ENCODE assay signal across 14 mouse cellular contexts in genomic region chr1:180952808-180953207, GRCm38 (mm10). TPM values are rescaled to one million over a fixed set of nuclear protein-coding genes. Genes with fewer than 3 reads are reported as not detected.
"Had no signal": no experiment of that assay in that cellular context is flagged by ENCODE, and none has a peak within 500 bp of the region (broad histone marks: within the 10 kb centered on the region; RNA-seq: fewer than 3 reads in every experiment).

No protein-coding gene starts in this region.

- H3K4me1 ChIP-seq: midbrain, embryonic 10.5 days; neural tube, embryonic 12.5 days had no signal

- H3K9ac ChIP-seq: limb, embryonic 13.5 days; neural tube, embryonic 12.5 days had no signal

- H3K9me3 ChIP-seq: limb, embryonic 13.5 days; midbrain, embryonic 10.5 days; neural tube, embryonic 12.5 days had no signal

- ATAC-seq: hindbrain, embryonic 16.5 days; inflammation-experienced regulatory T-cells, adult 6 months had no signal

- H3K36me3 ChIP-seq: midbrain, embryonic 10.5 days; neural tube, embryonic 12.5 days had no signal

- H3K4me3 ChIP-seq: limb, embryonic 13.5 days; midbrain, embryonic 10.5 days; myocyte; neural tube, embryonic 12.5 days had no signal

- H3K27me3 ChIP-seq: limb, embryonic 13.5 days; neural tube, embryonic 12.5 days had no signal

- H3K27ac ChIP-seq: limb, embryonic 13.5 days; midbrain, embryonic 10.5 days; neural tube, embryonic 12.5 days had no signal

- H3K4me2 ChIP-seq: limb, embryonic 13.5 days; neural tube, embryonic 12.5 days had no signal

- DNase-seq: layer of hippocampus, adult 9-11 months; left cerebral cortex, postnatal 4 days; midbrain, embryonic 14.5 days; right cerebral cortex, postnatal 14 days; thymus, postnatal 4 days had no signal

RNA-seq across cellular contexts. Expression of gene Lefty1, which starts 18.0 kb away (rescaled TPM):
- total RNA-seq: neutrophil, adult 5-6 weeks had no signal
- polyA plus RNA-seq: inflammation-experienced regulatory T-cells, adult 6 months had no signal

RNA-seq across cellular contexts. Expression of gene Lefty2, which starts 59.9 kb away (rescaled TPM):
- total RNA-seq: liver, adult 2 months; megakaryocyte, adult 5-6 weeks; neutrophil, adult 5-6 weeks had no signal
- polyA plus RNA-seq: inflammation-experienced regulatory T-cells, adult 6 months; liver, adult 2 months; midbrain, embryonic 10.5 days; myocyte; neural tube, embryonic 12.5 days had no signal
